25 mouse cellular contexts compared by ENCODE assay signal in the genomic region with DNA sequence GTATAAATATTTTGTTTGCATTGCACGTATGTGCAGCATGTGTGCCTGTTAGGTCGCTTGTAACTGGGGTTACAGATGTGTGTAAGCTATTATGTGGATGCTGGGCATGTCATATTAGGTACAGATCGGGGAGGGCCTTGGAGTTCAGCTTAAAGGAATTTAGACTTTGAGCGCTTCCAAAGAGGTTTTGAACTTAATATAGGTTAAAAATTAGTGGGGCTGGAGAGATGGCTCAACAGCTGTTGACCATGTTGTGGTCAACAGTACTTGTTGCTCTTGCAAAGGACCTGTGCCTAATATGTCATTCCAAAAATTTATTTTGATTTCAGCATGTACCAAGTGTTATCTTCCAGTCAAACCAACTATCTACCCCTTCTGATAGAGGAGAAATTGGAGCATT. TPM values are rescaled to one million over a fixed set of nuclear protein-coding genes. Genes with fewer than 3 reads are reported as not detected.
DNase-seq lines count a peak whose midpoint lies in the region; ATAC-seq and TF ChIP-seq lines count a peak whose summit lies in the region.
"Had no signal": no experiment of that assay in that cellular context is flagged by ENCODE, and none has a peak within 500 bp of the region (broad histone marks: within the 10 kb centered on the region; RNA-seq: fewer than 3 reads in every experiment).

No protein-coding gene starts in this region.

- H3K4me3 ChIP-seq in kidney, embryonic 16.5 days (ENCODE audit: low read length) = no peak overlapping the region
- H3K4me3 ChIP-seq in kidney, embryonic 15.5 days (replicated peaks) = no peak overlapping the region
- H3K4me3 ChIP-seq in liver, embryonic 16.5 days (ENCODE audit: low read depth, low read length) = no peak overlapping the region
- H3K4me3 ChIP-seq in liver, embryonic 12.5 days = no peak overlapping the region
- no peak overlapping the region for H3K4me3 ChIP-seq in intestine, postnatal 0 days (ENCODE audit: low read depth, low read length)
- H3K4me3 ChIP-seq: embryonic facial prominence, embryonic 10.5 days; embryonic facial prominence, embryonic 13.5 days; erythroblast, embryonic 14.5 days; forebrain, embryonic 12.5 days; forebrain, embryonic 15.5 days; heart, adult 2 months; heart, embryonic 10.5 days; heart, embryonic 13.5 days had no signal

- H3K9ac ChIP-seq in kidney, embryonic 16.5 days (replicated peaks; ENCODE audit: low read length) = no peak overlapping the region
- H3K9ac ChIP-seq in kidney, embryonic 15.5 days = no peak overlapping the region
- no peak overlapping the region for H3K9ac ChIP-seq in liver, embryonic 16.5 days (ENCODE audit: low read depth, low read length)
- no peak overlapping the region for H3K9ac ChIP-seq in liver, embryonic 12.5 days
- no peak overlapping the region for H3K9ac ChIP-seq in intestine, postnatal 0 days (ENCODE audit: low read depth, low read length)
- H3K9ac ChIP-seq: embryonic facial prominence, embryonic 13.5 days; forebrain, embryonic 12.5 days; forebrain, embryonic 15.5 days; heart, embryonic 13.5 days; hindbrain, embryonic 14.5 days had no signal

- H3K27me3 ChIP-seq in kidney, embryonic 16.5 days (ENCODE audit: insufficient read depth, low read length) = no peaks in the 10 kb centered on the region
- no peaks in the 10 kb centered on the region for H3K27me3 ChIP-seq in kidney, embryonic 15.5 days
- H3K27me3 ChIP-seq in liver, embryonic 16.5 days (ENCODE audit: control insufficient read depth, insufficient read depth, low read depth, low read length) = no peaks in the 10 kb centered on the region
- no peaks in the 10 kb centered on the region for H3K27me3 ChIP-seq in liver, embryonic 12.5 days (replicated peaks)
- no peaks in the 10 kb centered on the region for H3K27me3 ChIP-seq in intestine, postnatal 0 days (replicated peaks; ENCODE audit: control insufficient read depth, insufficient read depth, low read length)
- H3K27me3 ChIP-seq: embryonic facial prominence, embryonic 13.5 days; forebrain, embryonic 12.5 days; forebrain, embryonic 15.5 days; heart, embryonic 13.5 days had no signal

- no peak for TF ChIP-seq CTCF in intestine, postnatal 0 days (IDR thresholded peaks at IDR 0.05; ENCODE audit: low read depth)

- 86% methylated on average over 4 of the region's 4 CpGs for WGBS in kidney, embryonic 16.5 days
- 85% methylated on average over 4 of the region's 4 CpGs for WGBS in kidney, embryonic 15.5 days
- WGBS in liver, embryonic 16.5 days (ENCODE audit: insufficient replicate concordance) = 67% methylated on average over 4 of the region's 4 CpGs
- WGBS in liver, embryonic 12.5 days (ENCODE audit: insufficient replicate concordance) = 74% methylated on average over 4 of the region's 4 CpGs
- 65% methylated on average over 4 of the region's 4 CpGs for WGBS in intestine, postnatal 0 days

- H3K4me2 ChIP-seq in kidney, embryonic 16.5 days (replicated peaks; ENCODE audit: low read depth, low read length) = no peak overlapping the region
- no peak overlapping the region for H3K4me2 ChIP-seq in kidney, embryonic 15.5 days
- H3K4me2 ChIP-seq in liver, embryonic 16.5 days (ENCODE audit: low read depth, low read length) = no peak overlapping the region
- no peak overlapping the region for H3K4me2 ChIP-seq in liver, embryonic 12.5 days
- 0 out of 2 replicates have a peak overlapping the region, but pooled peaks have one; percentile 24 for H3K4me2 ChIP-seq in intestine, postnatal 0 days (replicated peaks; ENCODE audit: low read depth)
- H3K4me2 ChIP-seq: embryonic facial prominence, embryonic 13.5 days; forebrain, embryonic 12.5 days; forebrain, embryonic 15.5 days; heart, embryonic 13.5 days; hindbrain, embryonic 14.5 days had no signal

- peaks cover 10% of the 10 kb centered on the region; the same call in 1 of the 2 replicates for H3K4me1 ChIP-seq in kidney, embryonic 16.5 days (ENCODE audit: insufficient read depth, low read length)
- no peaks in the 10 kb centered on the region; the same call in 1 of the 2 replicates for H3K4me1 ChIP-seq in kidney, embryonic 15.5 days
- peaks cover 15% of the 10 kb centered on the region for H3K4me1 ChIP-seq in liver, embryonic 16.5 days (ENCODE audit: control insufficient read depth, low read depth, low read length)
- H3K4me1 ChIP-seq in liver, embryonic 12.5 days = peaks cover 37% of the 10 kb centered on the region
- H3K4me1 ChIP-seq in intestine, postnatal 0 days (replicated peaks; ENCODE audit: control insufficient read depth, insufficient read depth, low read length) = no peaks in the 10 kb centered on the region
- H3K4me1 ChIP-seq: embryonic facial prominence, embryonic 10.5 days; embryonic facial prominence, embryonic 13.5 days; forebrain, embryonic 12.5 days; forebrain, embryonic 15.5 days had no signal

- H3K36me3 ChIP-seq in kidney, embryonic 16.5 days (ENCODE audit: insufficient read depth, low read length) = no peaks in the 10 kb centered on the region
- no peaks in the 10 kb centered on the region for H3K36me3 ChIP-seq in kidney, embryonic 15.5 days
- no peaks in the 10 kb centered on the region for H3K36me3 ChIP-seq in liver, embryonic 16.5 days (ENCODE audit: control insufficient read depth, insufficient read depth)
- H3K36me3 ChIP-seq in liver, embryonic 12.5 days = no peaks in the 10 kb centered on the region
- no peaks in the 10 kb centered on the region; the same call in 1 of the 2 replicates for H3K36me3 ChIP-seq in intestine, postnatal 0 days (ENCODE audit: control insufficient read depth, insufficient read depth)
- H3K36me3 ChIP-seq: embryonic facial prominence, embryonic 10.5 days; embryonic facial prominence, embryonic 13.5 days; forebrain, embryonic 12.5 days; forebrain, embryonic 15.5 days; heart, embryonic 10.5 days; heart, embryonic 13.5 days had no signal

- 0 out of 2 replicates have a peak, but pooled peaks have one; percentile 61 for ATAC-seq in kidney, embryonic 16.5 days (ENCODE audit: low FRiP score, low TSS enrichment)
- no peak for ATAC-seq in kidney, embryonic 15.5 days (replicated peaks; ENCODE audit: low FRiP score)
- ATAC-seq in liver, embryonic 16.5 days (ENCODE audit: low read depth) = no peak
- no peak for ATAC-seq in liver, embryonic 12.5 days
- ATAC-seq in intestine, postnatal 0 days = no peak
- ATAC-seq: activated CD4-positive, CD25-positive, alpha-beta regulatory T cell, adult 4 months; forebrain, embryonic 15.5 days had no signal

- DNase-seq in layer of hippocampus, adult 9-10 months (ENCODE audit: low spot score) = no peak
- DNase-seq: cerebellum, adult 11-12 months; cerebellum, adult 8-10 months; cerebellum, postnatal 10 days; cerebellum, postnatal 36 days; embryo, embryonic 11 days; gastrocnemius, postnatal 10 days; gastrocnemius, postnatal 36 days; heart, adult 2 months; heart, postnatal 14 days; heart, postnatal 4 days had no signal

- no peaks in the 10 kb centered on the region for H3K9me3 ChIP-seq in kidney, embryonic 16.5 days (ENCODE audit: low read length)
- no peaks in the 10 kb centered on the region for H3K9me3 ChIP-seq in kidney, embryonic 15.5 days (replicated peaks)
- no peaks in the 10 kb centered on the region for H3K9me3 ChIP-seq in liver, embryonic 16.5 days (replicated peaks; ENCODE audit: control insufficient read depth, low read length)
- no peaks in the 10 kb centered on the region for H3K9me3 ChIP-seq in liver, embryonic 12.5 days (replicated peaks)
- no peaks in the 10 kb centered on the region for H3K9me3 ChIP-seq in intestine, postnatal 0 days (ENCODE audit: control insufficient read depth)
- H3K9me3 ChIP-seq: embryonic facial prominence, embryonic 10.5 days; embryonic facial prominence, embryonic 13.5 days; forebrain, embryonic 12.5 days; forebrain, embryonic 15.5 days; heart, embryonic 10.5 days; heart, embryonic 13.5 days had no signal

- no peak overlapping the region for H3K27ac ChIP-seq in kidney, embryonic 16.5 days (ENCODE audit: low read length)
- H3K27ac ChIP-seq in kidney, embryonic 15.5 days = no peak overlapping the region
- 0 out of 2 replicates have a peak overlapping the region, but pooled peaks have one; percentile 38 for H3K27ac ChIP-seq in liver, embryonic 16.5 days (ENCODE audit: low read length)
- H3K27ac ChIP-seq in liver, embryonic 12.5 days = no peak overlapping the region
- H3K27ac ChIP-seq in intestine, postnatal 0 days (ENCODE audit: low read depth, low read length) = peak overlapping the region; percentile 3; the same call in 1 of the 2 replicates
- H3K27ac ChIP-seq: embryonic facial prominence, embryonic 10.5 days; embryonic facial prominence, embryonic 13.5 days; forebrain, embryonic 12.5 days; forebrain, embryonic 15.5 days; heart, adult 2 months; heart, embryonic 10.5 days; heart, embryonic 13.5 days; hindbrain, embryonic 14.5 days had no signal

RNA-seq across cellular contexts. Expression of a gene that starts 12.7 kb away (rescaled TPM):
- polyA plus RNA-seq in kidney, embryonic 16.5 days (2015; fragmentation: Nextera tagmentation; extraction: Ambion mirVana) = 45.2 and 45.4 TPM in 2 replicates
- polyA plus RNA-seq in kidney, embryonic 15.5 days (2015; fragmentation: Nextera tagmentation; extraction: Ambion mirVana) = 42.3 and 45.0 TPM in 2 replicates
- polyA plus RNA-seq in liver, embryonic 16.5 days (2015; fragmentation: Nextera tagmentation; extraction: Ambion mirVana) = 29.4 and 35.2 TPM in 2 replicates
- polyA plus RNA-seq in liver, embryonic 12.5 days (2016; fragmentation: Nextera tagmentation; extraction: Ambion mirVana) = 30.2 TPM in 2 replicates
- polyA plus RNA-seq in intestine, postnatal 0 days (2015; fragmentation: Nextera tagmentation; extraction: Ambion mirVana) = 106 and 124 TPM in 2 replicates

Comparison
In these comparisons a context has a peak if more than half of its experiments do, and no peak if none do; other contexts are left out.
1. H3K27ac ChIP-seq: peak in liver, embryonic 16.5 days (single experiment) and intestine, postnatal 0 days (single experiment); none in kidney, embryonic 16.5 days (single experiment), kidney, embryonic 15.5 days (single experiment) and liver, embryonic 12.5 days (single experiment).